Comparison of ENCODE assay signal across 9 mouse cellular contexts in the genomic region with DNA sequence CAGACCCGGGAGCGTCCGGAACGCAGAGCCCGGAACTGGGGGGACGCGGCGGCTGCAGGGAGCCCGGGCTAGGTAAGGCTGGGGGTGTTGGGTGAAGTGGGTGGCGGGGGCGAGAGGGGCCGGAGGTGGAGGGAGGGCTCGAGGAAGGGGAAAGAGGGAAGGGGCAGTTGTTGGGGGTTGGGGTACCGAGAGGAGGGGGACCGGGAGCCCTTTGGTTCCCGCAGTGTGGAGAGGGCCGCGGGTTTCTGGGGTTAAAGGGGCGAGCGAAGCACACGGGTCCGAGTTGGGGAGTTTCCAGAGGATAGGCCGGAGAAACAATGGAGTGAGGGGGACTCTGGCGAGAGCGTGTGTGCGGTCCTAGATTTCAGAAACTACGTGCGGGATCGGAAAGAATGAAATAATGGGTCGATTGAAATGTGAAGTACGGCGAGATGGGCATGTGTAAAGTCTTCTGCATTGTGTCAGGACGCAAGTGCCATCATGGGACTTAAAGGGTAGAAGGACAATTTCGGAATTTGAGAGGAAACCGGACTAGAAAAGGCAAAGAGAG. TPM values are rescaled to one million over a fixed set of nuclear protein-coding genes. Genes with fewer than 3 reads are reported as not detected.
DNase-seq lines count a peak whose midpoint lies in the region; ATAC-seq and TF ChIP-seq lines count a peak whose summit lies in the region.
"Had no signal": no experiment of that assay in that cellular context is flagged by ENCODE, and none has a peak within 500 bp of the region (broad histone marks: within the 10 kb centered on the region; RNA-seq: fewer than 3 reads in every experiment).

No protein-coding gene starts in this region.

- peak overlapping the region; percentile 93 for H3K27ac ChIP-seq in kidney, embryonic 14.5 days (ENCODE audit: low read depth, low read length)
- peak overlapping the region; percentile 93 for H3K27ac ChIP-seq in embryonic facial prominence, embryonic 15.5 days (replicated peaks)
- H3K27ac ChIP-seq in limb, embryonic 12.5 days = peak overlapping the region; percentile 96
- H3K27ac ChIP-seq in small intestine, adult 2 months (ENCODE audit: insufficient read depth, low read depth, low read length) = no peak overlapping the region

- H3K4me3 ChIP-seq in kidney, embryonic 14.5 days (ENCODE audit: low read length) = peak overlapping the region; percentile 84
- peak overlapping the region; percentile 79 for H3K4me3 ChIP-seq in embryonic facial prominence, embryonic 15.5 days (replicated peaks)
- H3K4me3 ChIP-seq in limb, embryonic 12.5 days (replicated peaks) = peak overlapping the region; percentile 80
- H3K4me3 ChIP-seq in small intestine, adult 2 months (ENCODE audit: low read depth, low read length) = peak overlapping the region; percentile 91

- TF ChIP-seq POLR2A in small intestine, adult 2 months (IDR thresholded peaks at IDR 0.05; ENCODE audit: low read depth, low read length) = no peak

- no peak for TF ChIP-seq CTCF in small intestine, adult 2 months (IDR thresholded peaks at IDR 0.05; ENCODE audit: extremely low read depth, insufficient read length, insufficient replicate concordance, low read depth, low read length)

- H3K4me1 ChIP-seq in kidney, embryonic 14.5 days (ENCODE audit: control insufficient read depth, insufficient read depth, low read length) = peaks cover 37% of the 10 kb centered on the region
- peaks cover 28% of the 10 kb centered on the region for H3K4me1 ChIP-seq in embryonic facial prominence, embryonic 15.5 days
- H3K4me1 ChIP-seq in limb, embryonic 12.5 days (replicated peaks) = peaks cover 26% of the 10 kb centered on the region
- H3K4me1 ChIP-seq in small intestine, adult 2 months (ENCODE audit: control insufficient read depth, insufficient read depth, insufficient read length, low read length) = peaks cover 3% of the 10 kb centered on the region; the same call in 1 of the 2 replicates

- DNase-seq in kidney, postnatal 10 days = no peak
- peak; percentile 21 for DNase-seq in ES-CJ7 (ENCODE audit: low read depth, low spot score)
- DNase-seq in layer of hippocampus, adult 18-20 months (ENCODE audit: low spot score in 2 of 2) = no peak
- DNase-seq in spleen, postnatal 14 days (ENCODE audit: low spot score in 2 of 2) = no peak

- WGBS in kidney, embryonic 14.5 days = under 1% methylated on average over 35 of the region's 35 CpGs
- WGBS in embryonic facial prominence, embryonic 15.5 days = under 1% methylated on average over 31 of the region's 35 CpGs
- under 1% methylated on average over 35 of the region's 35 CpGs for WGBS in limb, embryonic 12.5 days
- WGBS in small intestine, adult 2 months = 2% methylated on average over 31 of the region's 35 CpGs

- peak overlapping the region; percentile 93 for H3K9ac ChIP-seq in kidney, embryonic 14.5 days (ENCODE audit: low read depth, low read length)
- peak overlapping the region; percentile 92 for H3K9ac ChIP-seq in embryonic facial prominence, embryonic 15.5 days
- peak overlapping the region; percentile 93 for H3K9ac ChIP-seq in limb, embryonic 12.5 days (replicated peaks)

- H3K9me3 ChIP-seq in kidney, embryonic 14.5 days (ENCODE audit: control insufficient read depth, low read length) = no peaks in the 10 kb centered on the region
- H3K9me3 ChIP-seq in embryonic facial prominence, embryonic 15.5 days (replicated peaks) = no peaks in the 10 kb centered on the region
- no peaks in the 10 kb centered on the region for H3K9me3 ChIP-seq in limb, embryonic 12.5 days

- H3K4me2 ChIP-seq in kidney, embryonic 14.5 days (replicated peaks; ENCODE audit: low read depth, low read length) = peak overlapping the region; percentile 68
- H3K4me2 ChIP-seq in embryonic facial prominence, embryonic 15.5 days (replicated peaks) = peak overlapping the region; percentile 84
- peak overlapping the region; percentile 59 for H3K4me2 ChIP-seq in limb, embryonic 12.5 days

- peak; percentile 17; the same call in 1 of the 2 replicates for ATAC-seq in kidney, embryonic 14.5 days (ENCODE audit: low FRiP score, low TSS enrichment)
- ATAC-seq in embryonic facial prominence, embryonic 15.5 days (ENCODE audit: insufficient number of reproducible peaks, low FRiP score, low TSS enrichment, low read depth) = no peak
- ATAC-seq in limb, embryonic 12.5 days (ENCODE audit: insufficient number of reproducible peaks, insufficient read depth, low FRiP score, low TSS enrichment, low read depth) = peak; percentile 22; the same call in 1 of the 2 replicates

- no peaks in the 10 kb centered on the region for H3K27me3 ChIP-seq in kidney, embryonic 14.5 days (ENCODE audit: control insufficient read depth, insufficient read depth, low read length)
- H3K27me3 ChIP-seq in embryonic facial prominence, embryonic 15.5 days = no peaks in the 10 kb centered on the region
- H3K27me3 ChIP-seq in limb, embryonic 12.5 days = 0 out of 2 replicates have a peak, but pooled peaks cover 3% of the 10 kb centered on the region
- H3K27me3 ChIP-seq in small intestine, adult 2 months (ENCODE audit: control insufficient read depth, insufficient read depth, low read length) = no peaks in the 10 kb centered on the region

- 0 out of 2 replicates have a peak, but pooled peaks cover 1% of the 10 kb centered on the region for H3K36me3 ChIP-seq in kidney, embryonic 14.5 days (ENCODE audit: control insufficient read depth, insufficient read depth, low read length)
- no peaks in the 10 kb centered on the region for H3K36me3 ChIP-seq in embryonic facial prominence, embryonic 15.5 days
- peaks cover 9% of the 10 kb centered on the region; the same call in 1 of the 2 replicates for H3K36me3 ChIP-seq in limb, embryonic 12.5 days
- no peaks in the 10 kb centered on the region for H3K36me3 ChIP-seq in small intestine, adult 2 months (ENCODE audit: control insufficient read depth, insufficient read depth, low read length)

RNA-seq across cellular contexts. Expression of a gene that starts 1.2 kb away (rescaled TPM):
- 51.5 and 55.2 TPM in 2 replicates for polyA plus RNA-seq in kidney, embryonic 14.5 days (2014; fragmentation: Nextera tagmentation; extraction: Ambion mirVana)
- 36.7 and 37.0 TPM in 2 replicates for polyA plus RNA-seq in embryonic facial prominence, embryonic 15.5 days (2015; fragmentation: Nextera tagmentation; extraction: Ambion mirVana)
- 78.7 and 79.2 TPM in 2 replicates for polyA plus RNA-seq in limb, embryonic 12.5 days (2016; fragmentation: Nextera tagmentation; extraction: Ambion mirVana)
- 1.6 and 3.9 TPM in 2 replicates for polyA plus RNA-seq in small intestine, adult 2 months (2012; rRNA removed)
- 10 to 100 TPM; 30.1 to 31.4 TPM for total RNA-seq in layer of hippocampus, adult 18-20 months (2021)
- total RNA-seq: neutrophil, adult 5-6 weeks had no signal

RNA-seq across cellular contexts. Expression of a gene that starts 33.9 kb away (rescaled TPM):
- 5.4 and 7.1 TPM in 2 replicates for polyA plus RNA-seq in kidney, embryonic 14.5 days (2014; fragmentation: Nextera tagmentation; extraction: Ambion mirVana)
- polyA plus RNA-seq in embryonic facial prominence, embryonic 15.5 days (2015; fragmentation: Nextera tagmentation; extraction: Ambion mirVana) = 0.28 and 0.64 TPM in 2 replicates
- 1.2 and 1.7 TPM in 2 replicates for polyA plus RNA-seq in limb, embryonic 12.5 days (2016; fragmentation: Nextera tagmentation; extraction: Ambion mirVana)
- polyA plus RNA-seq in small intestine, adult 2 months (2012; rRNA removed) = 24.6 and 43.2 TPM in 2 replicates
- total RNA-seq in layer of hippocampus, adult 18-20 months (2021) = under 1 TPM; 0.20 to 0.27 TPM
- total RNA-seq: neutrophil, adult 5-6 weeks had no signal

RNA-seq across cellular contexts. Expression of a gene that starts 39.3 kb away (rescaled TPM):
- polyA plus RNA-seq in kidney, embryonic 14.5 days (2014; fragmentation: Nextera tagmentation; extraction: Ambion mirVana) = 0.43 and 1.3 TPM in 2 replicates
- polyA plus RNA-seq in embryonic facial prominence, embryonic 15.5 days (2015; fragmentation: Nextera tagmentation; extraction: Ambion mirVana) = 0.17 TPM in 1 of 2 replicates, not detected in the other
- 0.19 TPM in 1 of 2 replicates, not detected in the other for polyA plus RNA-seq in limb, embryonic 12.5 days (2016; fragmentation: Nextera tagmentation; extraction: Ambion mirVana)
- not detected in 2 replicates for polyA plus RNA-seq in small intestine, adult 2 months (2012; rRNA removed)
- not detected for total RNA-seq in layer of hippocampus, adult 18-20 months (2021)
- total RNA-seq: neutrophil, adult 5-6 weeks had no signal

RNA-seq across cellular contexts. Expression of a gene that starts 52.5 kb away (rescaled TPM):
- 27.3 and 31.7 TPM in 2 replicates for polyA plus RNA-seq in kidney, embryonic 14.5 days (2014; fragmentation: Nextera tagmentation; extraction: Ambion mirVana)
- polyA plus RNA-seq in embryonic facial prominence, embryonic 15.5 days (2015; fragmentation: Nextera tagmentation; extraction: Ambion mirVana) = 27.1 TPM in 2 replicates
- 39.5 and 47.1 TPM in 2 replicates for polyA plus RNA-seq in limb, embryonic 12.5 days (2016; fragmentation: Nextera tagmentation; extraction: Ambion mirVana)
- 5.3 and 9.0 TPM in 2 replicates for polyA plus RNA-seq in small intestine, adult 2 months (2012; rRNA removed)
- total RNA-seq in layer of hippocampus, adult 18-20 months (2021) = under 1 TPM in 1 of 2 experiments, not detected in 1; 0.72 TPM
